Mouse (Mus musculus): ENCODE data around the gene Parp11.

GRCm38 (mm10) chr6:127539659-127540058 is 93.0 kb downstream of the Parp11 start:
- TF ChIP-seq CTCF (IDR thresholded peaks at IDR 0.05): no peak
- no peak for TF ChIP-seq EP300 (IDR thresholded peaks at IDR 0.05)

Measured in lung, postnatal 0 days (tissue).